Mouse (Mus musculus): Measurements from ENCODE around the gene Cstf2t. TPM values are rescaled to one million over a fixed set of nuclear protein-coding genes. Genes with fewer than 3 reads are reported as not detected.

Cstf2t gene
- total RNA-seq, 2 experiments from 2014 or later: 63.9 to 68.1 TPM

DNA sequence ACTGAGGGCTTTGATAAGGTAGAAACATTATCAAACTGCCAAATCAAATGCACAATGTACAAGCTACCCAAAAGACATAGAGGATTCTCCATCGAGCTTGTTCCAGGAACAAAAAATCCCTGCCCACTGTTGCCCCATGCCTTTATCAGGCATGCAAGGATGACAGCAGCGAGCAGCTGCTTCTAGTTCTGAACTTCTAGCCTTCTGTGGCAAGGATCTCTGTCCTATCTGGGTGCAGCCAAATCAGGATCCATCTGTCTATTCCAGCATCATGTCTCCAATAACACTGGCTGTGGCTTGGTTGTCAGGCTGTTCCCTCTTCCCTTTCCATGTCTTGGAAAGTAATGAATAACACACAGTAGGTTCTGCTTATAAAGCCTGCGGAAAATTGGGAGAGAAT, 42.0 kb downstream of the Cstf2t start:
- no peak for DNase-seq (ENCODE audit: extremely low spot score in 1 of 2, low spot score in 2 of 2)
- intact Hi-C loops (cut with DNase I): no loop called here

DNA sequence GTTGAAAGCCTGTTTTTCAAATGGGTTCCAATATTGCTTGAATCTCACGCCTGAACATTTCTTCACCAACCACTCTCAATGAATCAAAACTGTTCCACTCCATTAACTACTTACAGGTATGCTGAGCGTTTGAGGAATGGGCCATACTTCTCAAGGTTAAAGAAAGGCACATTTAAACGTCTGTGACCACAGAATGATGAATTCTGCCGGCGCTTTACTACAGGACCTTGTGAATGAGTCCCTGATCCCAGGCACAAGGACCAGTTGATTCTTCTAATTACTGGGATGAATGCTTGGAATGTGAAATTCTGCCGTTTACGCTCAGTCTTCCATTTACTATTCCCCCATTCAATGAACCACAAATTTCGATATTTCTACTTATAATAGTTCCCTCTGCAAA, 50.0 kb downstream of the Cstf2t start:
- DNase-seq (ENCODE audit: extremely low spot score in 1 of 2, low spot score in 2 of 2): no peak
- intact Hi-C loops (cut with DNase I): no loop called here

DNA sequence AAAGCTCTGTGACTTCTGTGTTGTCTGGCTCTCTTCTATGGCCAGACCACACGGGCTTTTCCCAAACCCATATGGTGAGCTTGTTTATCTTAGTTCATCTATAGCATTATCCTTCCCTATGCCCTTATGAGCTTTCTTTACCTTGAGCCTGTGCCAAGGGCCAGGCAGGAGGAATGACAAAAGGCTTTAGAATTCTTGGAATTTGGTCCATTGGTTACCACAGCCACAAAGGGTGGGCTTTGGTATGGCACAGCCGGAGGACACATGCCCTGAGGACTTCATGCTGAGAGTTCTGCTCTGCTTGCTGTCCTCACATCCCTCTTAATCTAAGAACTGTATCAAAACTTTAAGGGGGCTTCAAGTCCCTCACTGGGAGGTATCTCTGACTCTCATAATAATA, 53.7 kb downstream of the Cstf2t start:
- no peak for DNase-seq (ENCODE audit: extremely low spot score in 1 of 2, low spot score in 2 of 2)
- intact Hi-C loops (cut with DNase I): no loop called here

Measured in left cerebral cortex, postnatal 10 days (tissue).